Mouse (Mus musculus): Measurements from ENCODE around the gene Abca14.

DNA sequence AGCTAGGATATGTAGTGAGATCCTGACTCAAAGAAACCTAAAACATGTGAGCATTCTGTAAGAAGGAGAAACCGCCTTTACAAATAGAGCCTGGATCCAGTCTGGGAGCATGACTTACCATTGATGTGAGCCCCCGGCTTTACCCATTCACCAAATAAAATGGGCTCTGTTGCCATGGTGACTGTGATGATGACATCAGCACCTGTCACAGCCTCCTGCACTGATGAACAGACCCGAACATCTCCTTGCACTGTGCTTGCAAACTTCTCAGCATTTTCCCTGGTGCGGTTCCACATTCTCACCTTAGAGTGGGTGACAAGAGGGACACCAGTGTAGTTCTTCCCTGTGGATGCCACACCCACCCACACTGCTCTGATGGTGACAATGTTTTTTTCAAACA is 8.6 kb upstream of the Abca14 start:
- no peak for TF ChIP-seq CTCF (IDR thresholded peaks at IDR 0.05)
- no peak for TF ChIP-seq EP300 (IDR thresholded peaks at IDR 0.05; ENCODE audit: insufficient read depth, low read depth, low read length)

Measured in heart, adult 2 months (tissue).